Mouse (Mus musculus) kidney, postnatal 36 days (tissue): ENCODE measurements at regions not wholly inside any gene's neighbourhood (a gene's known extent, or its start where the extent isn't known, plus 50 kb on each side); places are given as distances from the start of the nearest gene placed in this dataset.

Source experiments
- DNase-seq, 2 experiments: peaks; one replicate each; pipeline ENCODE4 v3.0.0; 2021 to 2022; ENCODE audit warnings: mixed read lengths in 2 of 2

- no peak for DNase-seq
These were observed 106.3 kb downstream of the Cysltr2 start for GRCm38 (mm10) chr14:72942571-72942970.

- DNase-seq, result no peak
These were observed 109.9 kb downstream of the Cysltr2 start for GRCm38 (mm10) chr14:72939067-72939393.

GRCm38 (mm10) chr14:72938382-72939066 is 110.4 kb downstream of the Cysltr2 start:
- no peak for DNase-seq

- no peak for DNase-seq
These were observed 115.3 kb downstream of the Cysltr2 start for GRCm38 (mm10) chr14:72933598-72933997.

GRCm38 (mm10) chr14:72932296-72932695 is 116.6 kb downstream of the Cysltr2 start:
- DNase-seq, result no peak

GRCm38 (mm10) chr14:72901171-72901926 is 147.6 kb downstream of the Cysltr2 start:
- DNase-seq, result no peak

GRCm38 (mm10) chr14:72899630-72900029 is 149.3 kb downstream of the Cysltr2 start:
- no peak for DNase-seq

- no peak for DNase-seq
These were observed 156.6 kb downstream of the Cysltr2 start for GRCm38 (mm10) chr14:72892316-72892715.

- no peak for DNase-seq
These were observed 159.3 kb downstream of the Cysltr2 start for GRCm38 (mm10) chr14:72889663-72890062.

- no peak for DNase-seq
These were observed 161.3 kb downstream of the Cysltr2 start for GRCm38 (mm10) chr14:72887470-72888071.

GRCm38 (mm10) chr14:72886935-72887369 is 162.0 kb downstream of the Cysltr2 start:
- DNase-seq, result no peak

- DNase-seq, result no peak
These were observed 163.1 kb downstream of the Cysltr2 start for GRCm38 (mm10) chr14:72885824-72886223.

GRCm38 (mm10) chr14:72884561-72884960 is 164.4 kb downstream of the Cysltr2 start:
- DNase-seq, result no peak

- no peak for DNase-seq
These were observed 167.3 kb upstream of the Fndc3a start for GRCm38 (mm10) chr14:72877132-72877531.

GRCm38 (mm10) chr14:72873494-72873893 is 163.7 kb upstream of the Fndc3a start:
- DNase-seq, result no peak

- no peak for DNase-seq
These were observed 159.5 kb upstream of the Fndc3a start for GRCm38 (mm10) chr14:72869188-72869749.

- peak; percentile 13 to 64 for DNase-seq
These were observed 157.1 kb upstream of the Fndc3a start for GRCm38 (mm10) chr14:72866896-72867295.

GRCm38 (mm10) chr14:72865531-72865930 is 155.7 kb upstream of the Fndc3a start:
- DNase-seq, result no peak

GRCm38 (mm10) chr14:72864792-72865191 is 155.0 kb upstream of the Fndc3a start:
- DNase-seq, result no peak

- DNase-seq, result no peak
These were observed 154.3 kb upstream of the Fndc3a start for GRCm38 (mm10) chr14:72864130-72864529.

- DNase-seq, result no peak
These were observed 153.2 kb upstream of the Fndc3a start for GRCm38 (mm10) chr14:72862806-72863526.

GRCm38 (mm10) chr14:72854226-72854625 is 144.4 kb upstream of the Fndc3a start:
- no peak for DNase-seq

- DNase-seq, result no peak
These were observed 143.3 kb upstream of the Fndc3a start for GRCm38 (mm10) chr14:72853104-72853503.
